Mouse (Mus musculus) intestine, embryonic 16.5 days (tissue): ENCODE measurements around the gene Ms4a4d. TPM values are rescaled to one million over a fixed set of nuclear protein-coding genes. Genes with fewer than 3 reads are reported as not detected.
"Not testable (repeated sequence)": the region's sequence is repeated elsewhere in the genome, so short reads cannot be mapped to it uniquely, and the experiment has no call there.

Experiments used
- ATAC-seq: fragments of 200-750 bp; cut with Nextera tagmentation; 2 replicates; pipeline ENCODE4 v1.8.0; 2017; ENCODE audit warnings: moderate TSS enrichment, moderate library complexity
- H3K27ac ChIP-seq: fragments of 300-500 bp; sonication (generic); 2 replicates; pipeline ENCODE4 v1.5.1; 2014; ENCODE audit warnings: mild to moderate bottlenecking, low read length
- H3K27me3 ChIP-seq: fragments of 300-500 bp; sonication (generic); replicated peaks from 2 replicates; pipeline ENCODE4 v1.6.1; 2014; ENCODE audit warnings: low read length, control low read depth, mixed read lengths; ENCODE audit not compliant: control insufficient read depth, insufficient read depth
- H3K36me3 ChIP-seq: fragments of 300-500 bp; sonication (generic); 2 replicates; pipeline ENCODE4 v1.6.1; 2014; ENCODE audit warnings: low read length, control low read depth; ENCODE audit not compliant: control insufficient read depth, insufficient read depth
- H3K4me1 ChIP-seq: fragments of 300-500 bp; sonication (generic); 2 replicates; pipeline ENCODE4 v1.6.1; 2014; ENCODE audit warnings: low read length, control low read depth, mixed read lengths; ENCODE audit not compliant: control insufficient read depth, insufficient read depth
- H3K4me2 ChIP-seq: fragments of 300-500 bp; sonication (generic); 2 replicates; pipeline ENCODE4 v1.6.1; 2014; ENCODE audit warnings: low read depth, low read length, control low read depth
- H3K4me3 ChIP-seq: fragments of 300-500 bp; sonication (generic); 2 replicates; pipeline ENCODE4 v1.5.1; 2014; ENCODE audit warnings: mild to moderate bottlenecking, low read length
- H3K9ac ChIP-seq: fragments of 300-500 bp; sonication (generic); 2 replicates; pipeline ENCODE4 v1.6.1; 2014; ENCODE audit warnings: low read depth, low read length
- H3K9me3 ChIP-seq: fragments of 300-500 bp; sonication (generic); 2 replicates; pipeline ENCODE4 v1.6.1; 2016; ENCODE audit warnings: low read length, control low read depth; ENCODE audit not compliant: control insufficient read depth
- WGBS: fragments of 180-500 bp; shearing (Covaris S2); extraction: QIAGEN DNeasy Blood & Tissue Kit; methylation state at CpG from one replicate; pipeline ENCODE4 v1.1.7; 2014; 5-methylcytosine and 5-hydroxymethylcytosine counted together
- polyA plus RNA-seq: library from polyadenylated mRNA; unstranded; fragments of >200 nt; fragmentation: Nextera tagmentation; extraction: Ambion mirVana; gene quantifications from 2 replicates; pipeline ENCODE4 v1.2.1, GENCODE M21; 2015

Ms4a4d gene
- polyA plus RNA-seq, 1 experiment from 2014 or later, result 4.0 TPM

- Histone ChIP-seq H3K9ac (no peak within 1 kb of the TSS), H3K4me1 (no peaks in the 10 kb centered on the region), H3K4me2 (no peak within 1 kb of the TSS), H3K27me3 (no peaks in the 10 kb centered on the region), H3K9me3 (no peaks in the 10 kb centered on the region), H3K36me3 (no peaks in the 10 kb centered on the region), H3K27ac (no peak within 1 kb of the TSS), H3K4me3 (no peak within 1 kb of the TSS)
- no peak for ATAC-seq
These were observed 20.4 kb upstream of the Ms4a4d start, which contains the start of gene Ms4a6b for GRCm38 (mm10) chr19:11516246-11516645. Ms4a6b (plus strand) TSS chr19:11516512.

- no peak overlapping the region for H3K4me3 ChIP-seq
- H3K4me1 ChIP-seq, result no peaks in the 10 kb centered on the region
- 54% methylated on average over 4 of the region's 4 CpGs for WGBS
- no peak for ATAC-seq
- no peak overlapping the region for H3K4me2 ChIP-seq
- no peaks in the 10 kb centered on the region for H3K36me3 ChIP-seq
- no peak overlapping the region for H3K27ac ChIP-seq
- no peaks in the 10 kb centered on the region for H3K27me3 ChIP-seq
- no peak overlapping the region for H3K9ac ChIP-seq
- no peaks in the 10 kb centered on the region for H3K9me3 ChIP-seq
These were observed 19.8 kb upstream of the Ms4a4d start for GRCm38 (mm10) chr19:11516845-11517244.

GRCm38 (mm10) chr19:11517373-11517772 is 19.2 kb upstream of the Ms4a4d start:
- H3K36me3 ChIP-seq, H3K4me2 ChIP-seq, H3K27me3 ChIP-seq, H3K27ac ChIP-seq, H3K9me3 ChIP-seq, H3K4me1 ChIP-seq, H3K9ac ChIP-seq, H3K4me3 ChIP-seq, ATAC-seq: not testable (repeated sequence)
- 43% methylated on average over 1 of the region's 1 CpGs for WGBS

GRCm38 (mm10) chr19:11518356-11518755 is 18.2 kb upstream of the Ms4a4d start:
- H3K27ac ChIP-seq, H3K9me3 ChIP-seq, H3K4me1 ChIP-seq, H3K4me2 ChIP-seq, H3K4me3 ChIP-seq, H3K27me3 ChIP-seq, H3K9ac ChIP-seq, ATAC-seq, H3K36me3 ChIP-seq: not testable (repeated sequence)
- whole genome bisulfite sequencing, result 71% methylated on average over 2 of the region's 2 CpGs

GRCm38 (mm10) chr19:11520146-11520545 is 16.5 kb upstream of the Ms4a4d start:
- H3K27me3 ChIP-seq, result no peaks in the 10 kb centered on the region
- no peak overlapping the region for H3K4me3 ChIP-seq
- no peak overlapping the region for H3K4me2 ChIP-seq
- no peak for ATAC-seq
- no peaks in the 10 kb centered on the region for H3K4me1 ChIP-seq
- H3K36me3 ChIP-seq, result no peaks in the 10 kb centered on the region
- H3K27ac ChIP-seq, result no peak overlapping the region
- no peaks in the 10 kb centered on the region for H3K9me3 ChIP-seq
- WGBS, result 82% methylated on average over 3 of the region's 3 CpGs
- no peak overlapping the region for H3K9ac ChIP-seq

GRCm38 (mm10) chr19:11533421-11533820 is 3.2 kb upstream of the Ms4a4d start:
- Histone ChIP-seq H3K4me2 (no peak overlapping the region), H3K4me3 (no peak overlapping the region), H3K4me1 (no peaks in the 10 kb centered on the region), H3K9ac (no peak overlapping the region), H3K9me3 (no peaks in the 10 kb centered on the region), H3K36me3 (no peaks in the 10 kb centered on the region), H3K27me3 (no peaks in the 10 kb centered on the region), H3K27ac (no peak overlapping the region)
- ATAC-seq, result no peak
- 92% methylated on average over 1 of the region's 1 CpGs for WGBS

- Histone ChIP-seq H3K9ac (no peak overlapping the region), H3K4me1 (no peaks in the 10 kb centered on the region), H3K36me3 (no peaks in the 10 kb centered on the region), H3K27me3 (no peaks in the 10 kb centered on the region), H3K4me3 (no peak overlapping the region), H3K27ac (no peak overlapping the region), H3K9me3 (no peaks in the 10 kb centered on the region), H3K4me2 (no peak overlapping the region)
- no peak for ATAC-seq
- 31% methylated on average over 2 of the region's 2 CpGs for whole genome bisulfite sequencing
These were observed 2.6 kb upstream of the Ms4a4d start for GRCm38 (mm10) chr19:11533888-11534445.

GRCm38 (mm10) chr19:11537336-11537735 is 735 bp downstream of the Ms4a4d start:
- no peaks in the 10 kb centered on the region for H3K27me3 ChIP-seq
- H3K4me1 ChIP-seq, result no peaks in the 10 kb centered on the region
- ATAC-seq, result no peak
- no peak overlapping the region for H3K27ac ChIP-seq
- no peak overlapping the region for H3K9ac ChIP-seq
- 26% methylated on average over 2 of the region's 2 CpGs for WGBS
- no peaks in the 10 kb centered on the region for H3K36me3 ChIP-seq
- H3K4me3 ChIP-seq, result no peak overlapping the region
- no peaks in the 10 kb centered on the region for H3K9me3 ChIP-seq
- no peak overlapping the region for H3K4me2 ChIP-seq

- ATAC-seq, H3K9ac ChIP-seq, H3K4me3 ChIP-seq, H3K27me3 ChIP-seq, H3K36me3 ChIP-seq, H3K27ac ChIP-seq, H3K9me3 ChIP-seq, H3K4me1 ChIP-seq, H3K4me2 ChIP-seq: not testable (repeated sequence)
- WGBS, result 80% methylated on average over 1 of the region's 1 CpGs
These were observed 3.7 kb downstream of the Ms4a4d start for GRCm38 (mm10) chr19:11540166-11540821.

GRCm38 (mm10) chr19:11544383-11544782 is 7.8 kb downstream of the Ms4a4d start:
- H3K4me3 ChIP-seq, ATAC-seq, H3K4me1 ChIP-seq, H3K9ac ChIP-seq, H3K4me2 ChIP-seq, H3K27me3 ChIP-seq, H3K9me3 ChIP-seq, H3K27ac ChIP-seq, H3K36me3 ChIP-seq: not testable (repeated sequence)
- WGBS, result 82% methylated on average over 2 of the region's 2 CpGs
